Mouse (Mus musculus): ENCODE results near the gene Il1rl2.
A peak's percentile ranks its signal among the peaks of the same experiment; 100 is the strongest.

Il1rl2 gene

GRCm38 (mm10) chr1:40325711-40326327 is 1.4 kb downstream of the Il1rl2 start:
- DNase-seq = no peak

GRCm38 (mm10) chr1:40327604-40328003 is 3.2 kb downstream of the Il1rl2 start:
- no peak for DNase-seq

GRCm38 (mm10) chr1:40329526-40329925 is 5.1 kb downstream of the Il1rl2 start:
- DNase-seq = no peak

GRCm38 (mm10) chr1:40330181-40330580 is 5.8 kb downstream of the Il1rl2 start:
- DNase-seq = no peak

GRCm38 (mm10) chr1:40339346-40339745 is 14.9 kb downstream of the Il1rl2 start:
- no peak for DNase-seq

GRCm38 (mm10) chr1:40340102-40340501 is 15.7 kb downstream of the Il1rl2 start:
- DNase-seq = no peak

GRCm38 (mm10) chr1:40352158-40352903 is 27.9 kb downstream of the Il1rl2 start:
- DNase-seq = no peak

- DNase-seq = no peak
Measured at GRCm38 (mm10) chr1:40352904-40353286, 28.5 kb downstream of the Il1rl2 start.

- DNase-seq = no peak
Measured at GRCm38 (mm10) chr1:40354665-40355064, 30.3 kb downstream of the Il1rl2 start.

- no peak for DNase-seq
Measured at GRCm38 (mm10) chr1:40355431-40355843, 31.0 kb downstream of the Il1rl2 start.

- no peak for DNase-seq
Measured at GRCm38 (mm10) chr1:40355904-40356521, 31.6 kb downstream of the Il1rl2 start.

GRCm38 (mm10) chr1:40357921-40358320 is 33.5 kb downstream of the Il1rl2 start:
- no peak for DNase-seq

- DNase-seq = no peak
Measured at GRCm38 (mm10) chr1:40358351-40358750, 33.9 kb downstream of the Il1rl2 start.

- no peak for DNase-seq
Measured at GRCm38 (mm10) chr1:40358771-40359181, 34.4 kb downstream of the Il1rl2 start.

GRCm38 (mm10) chr1:40359731-40360130 is 35.3 kb downstream of the Il1rl2 start:
- DNase-seq = no peak

GRCm38 (mm10) chr1:40360969-40361368 is 36.6 kb downstream of the Il1rl2 start:
- no peak for DNase-seq

GRCm38 (mm10) chr1:40361596-40361995 is 37.2 kb downstream of the Il1rl2 start:
- no peak for DNase-seq

- no peak for DNase-seq
Measured at GRCm38 (mm10) chr1:40362784-40363183, 38.4 kb downstream of the Il1rl2 start.

GRCm38 (mm10) chr1:40372951-40373350 is 48.5 kb downstream of the Il1rl2 start:
- no peak for DNase-seq

- peak; percentile 17 to 44 for DNase-seq
Measured at GRCm38 (mm10) chr1:40375148-40375547, 50.7 kb downstream of the Il1rl2 start.

- peak; percentile 30 to 46 for DNase-seq
Measured at GRCm38 (mm10) chr1:40376745-40377144, 52.3 kb downstream of the Il1rl2 start.

GRCm38 (mm10) chr1:40378794-40379193 is 54.4 kb downstream of the Il1rl2 start:
- peak; percentile 77 to 83 for DNase-seq

- DNase-seq = peak; percentile 67 to 78
Measured at GRCm38 (mm10) chr1:40380111-40380510, 55.7 kb downstream of the Il1rl2 start.

GRCm38 (mm10) chr1:40380990-40381389 is 56.6 kb downstream of the Il1rl2 start:
- no peak for DNase-seq

Data from cerebellum, postnatal 14 days (tissue).